Mouse (Mus musculus) CH12.LX (cell line): ENCODE measurements around the gene Rft1. TPM values are rescaled to one million over a fixed set of nuclear protein-coding genes. Genes with fewer than 3 reads are reported as not detected.
"Not testable (repeated sequence)": the region's sequence is repeated elsewhere in the genome, so short reads cannot be mapped to it uniquely, and the experiment has no call there.

ENCODE experiments used
- DNase-seq: peaks from one replicate; pipeline ENCODE4 v3.0.0-alpha.2; 2013; ENCODE audit errors: extremely low read depth
- H3K27ac ChIP-seq: 2 replicates; pipeline ENCODE4 v1.5.1; 2012; ENCODE audit warnings: low read depth, mild to moderate bottlenecking, control low read depth, moderate library complexity; ENCODE audit not compliant: insufficient read depth
- H3K27me3 ChIP-seq: replicated peaks from 2 replicates; pipeline ENCODE3; 2012; ENCODE audit warnings: inconsistent platforms
- H3K36me3 ChIP-seq, 2 experiments: replicated peaks in 1 of 2; 2 replicates each; pipeline versions ENCODE3 to v1.6.1; 2012; ENCODE audit warnings: inconsistent platforms in 1 of 2, low read length in 1 of 2, mild to moderate bottlenecking in 1 of 2, mixed read lengths in 1 of 2, moderate library complexity in 1 of 2; ENCODE audit not compliant: control insufficient read depth in 1 of 2, insufficient read depth in 1 of 2
- H3K4me1 ChIP-seq, 2 experiments: 2 replicates each; pipeline ENCODE4 v1.6.1; 2012; ENCODE audit warnings: inconsistent platforms in 1 of 2, moderate library complexity in 1 of 2; ENCODE audit not compliant: insufficient read depth in 2 of 2, control insufficient read depth in 1 of 2
- H3K4me2 ChIP-seq: 2 replicates; pipeline ENCODE4 v1.6.1; 2012; ENCODE audit warnings: low read depth, mild to moderate bottlenecking, control low read depth; ENCODE audit not compliant: poor library complexity, insufficient read depth, severe bottlenecking
- H3K4me3 ChIP-seq, 3 experiments: fragments of 150-350 bp in 1 of 3; sonication (generic) in 1 of 3; replicated peaks in 1 of 3; 2 replicates each; pipeline versions ENCODE3 to v1.5.1; 2011 to 2012; ENCODE audit warnings: low read depth in 2 of 3, low read length in 2 of 3, mild to moderate bottlenecking in 2 of 3, moderate library complexity in 2 of 3, control low read depth in 1 of 3, improper control_type of control experiment in 1 of 3, inconsistent platforms in 1 of 3, mixed read lengths in 1 of 3; ENCODE audit not compliant: poor library complexity in 1 of 3
- H3K79me2 ChIP-seq: replicated peaks from 2 replicates; pipeline ENCODE4 v1.6.1; 2012; ENCODE audit warnings: mild to moderate bottlenecking, moderate library complexity; ENCODE audit not compliant: control insufficient read depth, poor library complexity, insufficient read depth, severe bottlenecking; ENCODE audit errors: extremely low read depth
- H3K9ac ChIP-seq: 2 replicates; pipeline ENCODE4 v1.6.1; 2012; ENCODE audit warnings: low read depth, mild to moderate bottlenecking, control low read depth, moderate library complexity; ENCODE audit not compliant: insufficient read depth
- H3K9me3 ChIP-seq: replicated peaks from 2 replicates; pipeline ENCODE3; 2012; ENCODE audit warnings: low read length, inconsistent platforms, mixed read lengths
- CTCF ChIP-seq, 2 experiments: IDR thresholded peaks in 1 of 2; conservative IDR thresholded peaks in 1 of 2; 2 replicates each; pipeline ENCODE4 v1.5.1; 2011 to 2012; ENCODE audit warnings: low read depth in 2 of 2, low read length in 2 of 2, improper control_type of control experiment in 1 of 2, inconsistent platforms in 1 of 2, mild to moderate bottlenecking in 1 of 2, moderate library complexity in 1 of 2
- EP300 ChIP-seq: IDR thresholded peaks from 2 replicates; pipeline ENCODE4 v1.6.1; 2011; ENCODE audit warnings: low read length, improper control_type of control experiment
- JUN ChIP-seq: IDR thresholded peaks from 2 replicates; pipeline ENCODE4 v1.6.1; 2011; ENCODE audit warnings: low read depth, mild to moderate bottlenecking, low read length, improper control_type of control experiment, moderate library complexity; ENCODE audit not compliant: insufficient read depth
- KAT2A ChIP-seq: IDR thresholded peaks from 2 replicates; pipeline ENCODE4 v1.6.1; 2012; ENCODE audit warnings: low read length, improper control_type of control experiment, inconsistent platforms; ENCODE audit not compliant: insufficient replicate concordance
- MAFK ChIP-seq: IDR thresholded peaks from 2 replicates; pipeline ENCODE4 v1.6.1; 2011; ENCODE audit warnings: low read length, improper control_type of control experiment; ENCODE audit not compliant: insufficient replicate concordance
- MEF2A ChIP-seq: IDR thresholded peaks from 2 replicates; pipeline ENCODE4 v1.6.1; 2014; ENCODE audit warnings: low read depth, mild to moderate bottlenecking, inconsistent platforms, low read length, improper control_type of control experiment, borderline replicate concordance
- MXI1 ChIP-seq: IDR thresholded peaks from 2 replicates; pipeline ENCODE4 v1.6.1; 2011; ENCODE audit warnings: mild to moderate bottlenecking, low read depth, low read length, improper control_type of control experiment
- SMC3 ChIP-seq: IDR thresholded peaks from 2 replicates; pipeline ENCODE4 v1.6.1; 2011; ENCODE audit warnings: low read depth, low read length, improper control_type of control experiment
- TBP ChIP-seq: conservative IDR thresholded peaks from 2 replicates; pipeline ENCODE4 v1.6.1; 2011; ENCODE audit warnings: low read depth, low read length, improper control_type of control experiment
- ZMIZ1 ChIP-seq: IDR thresholded peaks from 2 replicates; pipeline ENCODE4 v1.6.1; 2012; ENCODE audit warnings: low read depth, mild to moderate bottlenecking, inconsistent platforms, low read length, improper control_type of control experiment
- dilution Hi-C: fragments of 300-500 bp; cut with MboI; formaldehyde crosslinking; loops from 2 replicates; pipeline ENCODE4 v1.14.3; 2020; ENCODE audit warnings: low sequenced_read_pairs; ENCODE audit not compliant: extremely low pct_unique_long_range_greater_than_20kb, extremely low pct_ligation_motif_present
- in situ Hi-C: fragments of 300-500 bp; cut with MboI; formaldehyde crosslinking; loops from 3 replicates; pipeline ENCODE4 v1.14.3; 2019; ENCODE audit warnings: low sequenced_read_pairs, low pct_ligation_motif_present, low pct_unique_long_range_greater_than_20kb, mixed read lengths
- polyA plus RNA-seq: library from polyadenylated mRNA; unstranded; fragments of >175 nt; gene quantifications from 2 replicates; pipeline ENCODE4 v1.2.1, GENCODE M21; 2012; ENCODE audit warnings: low read depth; ENCODE audit not compliant: insufficient read length
- total RNA-seq, 2 experiments: library from RNA; depleted of rRNA; stranded (reverse); fragments of 300-350 nt in 1 of 2; fragments of >200 nt in 1 of 2; gene quantifications; 2 replicates each; pipeline ENCODE4 v1.2.3; 2012 to 2014

The Rft1 gene
- total and polyA plus RNA-seq, 3 experiments, result 13.5 to 26.0 (median 17.7) TPM

- 0 out of 2 replicates have a peak, but pooled peaks have one; percentile 9 for TF ChIP-seq MEF2A
- TF ChIP-seq TBP, result no peak
- TF ChIP-seq MXI1, result no peak
These were observed 62.1 kb downstream of the Rft1 start (continued) for GRCm38 (mm10) chr14:30716051-30716952.

GRCm38 (mm10) chr14:30716953-30717285 lies 62.8 kb downstream of the Rft1 start:
- Histone ChIP-seq H3K4me1 (peaks cover 10 to 18% of the 10 kb centered on the region in 2 experiments; a peak in 3 of 4 replicates), H3K27ac (no peak overlapping the region), H3K4me3 (peak overlapping the region; percentile 75 to 84 (median 76)), H3K9me3 (no peaks in the 10 kb centered on the region), H3K27me3 (peaks cover 10% of the 10 kb centered on the region), H3K9ac (peak overlapping the region; percentile 94), H3K79me2 (peaks cover 31% of the 10 kb centered on the region), H3K4me2 (peak overlapping the region; percentile 86), H3K36me3 (no peaks in the 10 kb centered on the region)
- TF ChIP-seq SMC3, result no peak
- no peak for TF ChIP-seq KAT2A
- no peak for TF ChIP-seq EP300
- DNase-seq, result peak; percentile 23
- in situ Hi-C loops (loop anchor here (10.0 kb wide), 1 partner anchor 118 kb away; no protein-coding TSS in a partner anchor), dilution Hi-C loops (no loop called here)

- DNase-seq, H3K27me3 ChIP-seq, H3K4me3 ChIP-seq, dilution Hi-C loops, H3K9ac ChIP-seq, H3K36me3 ChIP-seq, H3K9me3 ChIP-seq, H3K27ac ChIP-seq, H3K4me2 ChIP-seq: not testable (repeated sequence)
- H3K79me2 ChIP-seq, result peaks cover 37% of the 10 kb centered on the region
- peaks cover 10 to 18% of the 10 kb centered on the region in 2 experiments; a peak in 3 of 4 replicates for H3K4me1 ChIP-seq
- in situ Hi-C loops, result loop anchor here (10.0 kb wide), 1 partner anchor 116 kb away; no protein-coding TSS in a partner anchor
These were observed 64.5 kb downstream of the Rft1 start for GRCm38 (mm10) chr14:30718696-30719095.

- H3K36me3 ChIP-seq, result no peaks in the 10 kb centered on the region
- H3K4me1 ChIP-seq, result peaks cover 10 to 15% of the 10 kb centered on the region in 2 experiments; a peak in 3 of 4 replicates
- H3K4me2 ChIP-seq, result no peak overlapping the region
- TF ChIP-seq CTCF (conservative IDR thresholded peaks at IDR 0.05 in 1 of 2, IDR thresholded peaks at IDR 0.05 in 1 of 2; ENCODE audit: low read depth in 2 of 2, low read length in 2 of 2) (no peak), ZMIZ1 (no peak), MAFK (no peak), JUN (no peak)
- DNase-seq, result no peak
- no peaks in the 10 kb centered on the region for H3K9me3 ChIP-seq
- peaks cover 43% of the 10 kb centered on the region for H3K79me2 ChIP-seq
- H3K4me3 ChIP-seq, result no peak overlapping the region
- H3K27me3 ChIP-seq, result peaks cover 10% of the 10 kb centered on the region
- dilution Hi-C loops, result no loop called here
- no peak overlapping the region for H3K9ac ChIP-seq
- no peak overlapping the region for H3K27ac ChIP-seq
- in situ Hi-C loops, result loop anchor here (10.0 kb wide), 1 partner anchor 115 kb away; no protein-coding TSS in a partner anchor
These were observed 65.4 kb downstream of the Rft1 start for GRCm38 (mm10) chr14:30719514-30719913.
